Mouse (Mus musculus): Measurements from ENCODE around the gene Mfsd4b2.

Mfsd4b2 gene

DNA sequence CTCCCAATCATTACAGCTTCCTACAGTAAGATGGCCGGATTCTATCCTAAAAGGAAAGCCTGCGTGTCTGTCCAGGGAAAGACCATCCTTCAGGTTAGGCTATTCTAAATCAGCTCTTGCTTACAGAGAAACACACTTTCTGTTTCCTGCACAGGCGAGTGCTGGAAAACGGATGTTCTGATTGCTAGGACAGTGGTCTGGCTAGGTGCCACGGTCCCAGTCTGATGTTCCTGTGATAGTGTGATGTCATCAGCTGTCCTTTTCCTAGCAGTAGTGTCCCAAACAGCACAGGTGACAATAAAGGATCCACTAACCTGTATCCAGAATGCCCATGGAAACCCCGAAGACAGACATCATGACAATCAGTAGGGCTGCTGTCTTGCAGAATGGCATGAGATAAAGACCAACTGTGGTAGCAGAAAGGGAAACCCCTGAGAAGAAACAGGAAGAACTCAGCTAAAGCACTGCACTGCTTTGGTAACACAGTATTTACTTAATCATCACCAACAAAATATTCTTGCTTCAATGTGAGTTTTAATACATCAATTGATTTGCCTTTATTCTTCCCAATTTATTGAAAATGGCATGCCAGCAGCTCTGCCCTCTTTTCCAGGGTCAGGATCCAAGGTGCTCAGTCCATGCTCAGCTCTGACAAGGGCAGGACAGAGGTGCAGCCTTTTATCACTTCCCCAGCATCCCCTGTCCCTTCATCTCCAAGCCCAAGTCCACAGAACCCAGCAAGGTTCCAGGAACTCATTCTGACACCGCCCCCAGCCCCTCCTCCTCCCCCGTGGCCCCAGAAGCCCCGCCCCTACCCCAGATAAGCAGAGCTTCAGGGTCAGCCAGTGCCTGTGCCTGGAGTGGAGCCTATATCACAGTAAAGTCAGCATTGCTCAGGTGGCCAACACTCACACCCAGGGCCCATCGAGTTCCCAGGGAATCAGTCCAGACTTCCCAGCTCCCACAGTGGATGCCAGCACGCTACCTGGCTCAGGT is 32.7 kb downstream of the Mfsd4b2 start:
- no peak for DNase-seq (ENCODE audit: low spot score in 2 of 2)

- no peak for DNase-seq (ENCODE audit: low spot score in 2 of 2)
Measured at GRCm38 (mm10) chr10:39888621-39889020, 38.1 kb downstream of the Mfsd4b2 start.
